Mouse (Mus musculus): ENCODE results near the gene Calu. TPM values are rescaled to one million over a fixed set of nuclear protein-coding genes. Genes with fewer than 3 reads are reported as not detected.

Gene Calu
- polyA plus RNA-seq, 1 experiment: 14.9 TPM

- H3K36me3 ChIP-seq (ENCODE audit: control insufficient read depth, insufficient read depth, low read length): no peaks in the 10 kb centered on the region
- 15% methylated on average over 34 of the region's 34 CpGs for WGBS
- H3K4me3 ChIP-seq (ENCODE audit: extremely low read depth, insufficient read depth, insufficient read length): no peak overlapping the region
- no peak overlapping the region for H3K27ac ChIP-seq (ENCODE audit: insufficient read depth, low read length)
- DNase-seq (ENCODE audit: low read depth in 1 of 2, low spot score in 2 of 2): no peak
- H3K4me1 ChIP-seq (ENCODE audit: control insufficient read depth, insufficient read depth, insufficient read length): no peaks in the 10 kb centered on the region
- TF ChIP-seq POLR2A (IDR thresholded peaks at IDR 0.05; ENCODE audit: low read depth, low read length) (no peak), CTCF (IDR thresholded peaks at IDR 0.05; ENCODE audit: extremely low read depth, insufficient read depth, insufficient read length, insufficient replicate concordance) (no peak)
- peaks cover 3% of the 10 kb centered on the region for H3K27me3 ChIP-seq (ENCODE audit: control insufficient read depth, insufficient read depth, low read length)
Measured at GRCm38 (mm10) chr6:29402693-29403342, 54.9 kb downstream of the Calu start.

GRCm38 (mm10) chr6:29406412-29406811 lies 58.5 kb downstream of the Calu start:
- no peak for DNase-seq (ENCODE audit: low read depth in 1 of 2, low spot score in 2 of 2)
- 80% methylated on average over 6 of the region's 6 CpGs for WGBS
- H3K27me3 ChIP-seq (ENCODE audit: control insufficient read depth, insufficient read depth, low read length): peaks cover 3% of the 10 kb centered on the region
- no peaks in the 10 kb centered on the region for H3K4me1 ChIP-seq (ENCODE audit: control insufficient read depth, insufficient read depth, insufficient read length)
- H3K27ac ChIP-seq (ENCODE audit: insufficient read depth, low read length): no peak overlapping the region
- TF ChIP-seq CTCF (IDR thresholded peaks at IDR 0.05; ENCODE audit: extremely low read depth, insufficient read depth, insufficient read length, insufficient replicate concordance): no peak
- TF ChIP-seq POLR2A (IDR thresholded peaks at IDR 0.05; ENCODE audit: low read depth, low read length): no peak
- no peaks in the 10 kb centered on the region for H3K36me3 ChIP-seq (ENCODE audit: control insufficient read depth, insufficient read depth, low read length)
- no peak overlapping the region for H3K4me3 ChIP-seq (ENCODE audit: extremely low read depth, insufficient read depth, insufficient read length)

GRCm38 (mm10) chr6:29415446-29415845 lies 67.6 kb downstream of the Calu start:
- DNase-seq (ENCODE audit: low read depth in 1 of 2, low spot score in 2 of 2): no peak
- H3K27ac ChIP-seq (ENCODE audit: insufficient read depth, low read length): no peak overlapping the region
- no peaks in the 10 kb centered on the region for H3K27me3 ChIP-seq (ENCODE audit: control insufficient read depth, insufficient read depth, low read length)
- TF ChIP-seq CTCF (IDR thresholded peaks at IDR 0.05; ENCODE audit: extremely low read depth, insufficient read depth, insufficient read length, insufficient replicate concordance): no peak
- TF ChIP-seq POLR2A (IDR thresholded peaks at IDR 0.05; ENCODE audit: low read depth, low read length): no peak
- 38% methylated on average over 9 of the region's 9 CpGs for WGBS
- no peaks in the 10 kb centered on the region for H3K4me1 ChIP-seq (ENCODE audit: control insufficient read depth, insufficient read depth, insufficient read length)
- no peak overlapping the region for H3K4me3 ChIP-seq (ENCODE audit: extremely low read depth, insufficient read depth, insufficient read length)
- H3K36me3 ChIP-seq (ENCODE audit: control insufficient read depth, insufficient read depth, low read length): no peaks in the 10 kb centered on the region

- no peak for TF ChIP-seq POLR2A (IDR thresholded peaks at IDR 0.05; ENCODE audit: low read depth, low read length)
- WGBS: 11% methylated on average over 2 of the region's 2 CpGs
- no peaks in the 10 kb centered on the region for H3K4me1 ChIP-seq (ENCODE audit: control insufficient read depth, insufficient read depth, insufficient read length)
- H3K27ac ChIP-seq (ENCODE audit: insufficient read depth, low read length): no peak overlapping the region
- no peak overlapping the region for H3K4me3 ChIP-seq (ENCODE audit: extremely low read depth, insufficient read depth, insufficient read length)
- H3K27me3 ChIP-seq (ENCODE audit: control insufficient read depth, insufficient read depth, low read length): no peaks in the 10 kb centered on the region
- H3K36me3 ChIP-seq (ENCODE audit: control insufficient read depth, insufficient read depth, low read length): no peaks in the 10 kb centered on the region
- no peak for DNase-seq (ENCODE audit: low read depth in 1 of 2, low spot score in 2 of 2)
Measured at GRCm38 (mm10) chr6:29420596-29420995, 72.7 kb downstream of the Calu start.

- H3K4me1 ChIP-seq (ENCODE audit: control insufficient read depth, insufficient read depth, insufficient read length): no peaks in the 10 kb centered on the region
- DNase-seq (ENCODE audit: low read depth in 1 of 2, low spot score in 2 of 2): no peak
- no peak overlapping the region for H3K4me3 ChIP-seq (ENCODE audit: extremely low read depth, insufficient read depth, insufficient read length)
- no peak overlapping the region for H3K27ac ChIP-seq (ENCODE audit: insufficient read depth, low read length)
- TF ChIP-seq POLR2A (IDR thresholded peaks at IDR 0.05; ENCODE audit: low read depth, low read length) (no peak), CTCF (IDR thresholded peaks at IDR 0.05; ENCODE audit: extremely low read depth, insufficient read depth, insufficient read length, insufficient replicate concordance) (no peak)
- H3K27me3 ChIP-seq (ENCODE audit: control insufficient read depth, insufficient read depth, low read length): no peaks in the 10 kb centered on the region
- H3K36me3 ChIP-seq (ENCODE audit: control insufficient read depth, insufficient read depth, low read length): no peaks in the 10 kb centered on the region
- 92% methylated on average over 8 of the region's 8 CpGs for WGBS
Measured at GRCm38 (mm10) chr6:29425118-29425517, 77.2 kb downstream of the Calu start.

- H3K4me1 ChIP-seq (ENCODE audit: control insufficient read depth, insufficient read depth, insufficient read length): no peaks in the 10 kb centered on the region
- H3K27ac ChIP-seq (ENCODE audit: insufficient read depth, low read length): no peak overlapping the region
- H3K36me3 ChIP-seq (ENCODE audit: control insufficient read depth, insufficient read depth, low read length): no peaks in the 10 kb centered on the region
- WGBS: 87% methylated on average over 6 of the region's 6 CpGs
- no peaks in the 10 kb centered on the region for H3K27me3 ChIP-seq (ENCODE audit: control insufficient read depth, insufficient read depth, low read length)
- no peak overlapping the region for H3K4me3 ChIP-seq (ENCODE audit: extremely low read depth, insufficient read depth, insufficient read length)
- TF ChIP-seq POLR2A (IDR thresholded peaks at IDR 0.05; ENCODE audit: low read depth, low read length): no peak
- no peak for TF ChIP-seq CTCF (IDR thresholded peaks at IDR 0.05; ENCODE audit: extremely low read depth, insufficient read depth, insufficient read length, insufficient replicate concordance)
- DNase-seq (ENCODE audit: low read depth in 1 of 2, low spot score in 2 of 2): no peak
Measured at GRCm38 (mm10) chr6:29426331-29426730, 78.5 kb downstream of the Calu start.

Other genes with a start within 250 kb of the Calu start
- gene Rbm28, start 183.1 kb upstream of the Calu start, polyA plus RNA-seq (2012; rRNA removed): 3.6 and 4.2 TPM in 2 replicates
- gene Prrt4, start 168.5 kb upstream of the Calu start, polyA plus RNA-seq (2012; rRNA removed): 0.20 and 0.25 TPM in 2 replicates
- 40.7 and 46.7 TPM in 2 replicates for gene Impdh1, start 131.7 kb upstream of the Calu start, polyA plus RNA-seq (2012; rRNA removed)
- 11.3 and 12.9 TPM in 2 replicates for gene Hilpda, start 75.6 kb upstream of the Calu start, polyA plus RNA-seq (2012; rRNA removed)
- gene Fam71f2, start 68.5 kb upstream of the Calu start, polyA plus RNA-seq (2012; rRNA removed): 0.40 and 0.82 TPM in 2 replicates
- not detected in 2 replicates for gene Fam71f1, start 28.9 kb upstream of the Calu start, polyA plus RNA-seq (2012; rRNA removed)
- gene Opn1sw, start 40.4 kb downstream of the Calu start, polyA plus RNA-seq (2012; rRNA removed): not detected in 2 replicates
- 0.05 and 0.23 TPM in 2 replicates for gene Ccdc136, start 48.2 kb downstream of the Calu start, polyA plus RNA-seq (2012; rRNA removed)
- gene Flnc, start 85.2 kb downstream of the Calu start, polyA plus RNA-seq (2012; rRNA removed): 0.32 and 0.38 TPM in 2 replicates
- 182 and 226 TPM in 2 replicates for gene Atp6v1f, start 119.6 kb downstream of the Calu start, polyA plus RNA-seq (2012; rRNA removed)
- 0.34 TPM in 1 of 2 replicates, not detected in the other for gene Atp6v1fnb, start 123.4 kb downstream of the Calu start, polyA plus RNA-seq (2012; rRNA removed)
- 10.1 and 10.2 TPM in 2 replicates for gene Kcp, start 159.9 kb downstream of the Calu start, polyA plus RNA-seq (2012; rRNA removed)
- gene Irf5, start 178.6 kb downstream of the Calu start, polyA plus RNA-seq (2012; rRNA removed): 136 and 178 TPM in 2 replicates

Data from spleen, adult 2 months (tissue).